ENCODE assay signal across 8 mouse cellular contexts in the genomic region with DNA sequence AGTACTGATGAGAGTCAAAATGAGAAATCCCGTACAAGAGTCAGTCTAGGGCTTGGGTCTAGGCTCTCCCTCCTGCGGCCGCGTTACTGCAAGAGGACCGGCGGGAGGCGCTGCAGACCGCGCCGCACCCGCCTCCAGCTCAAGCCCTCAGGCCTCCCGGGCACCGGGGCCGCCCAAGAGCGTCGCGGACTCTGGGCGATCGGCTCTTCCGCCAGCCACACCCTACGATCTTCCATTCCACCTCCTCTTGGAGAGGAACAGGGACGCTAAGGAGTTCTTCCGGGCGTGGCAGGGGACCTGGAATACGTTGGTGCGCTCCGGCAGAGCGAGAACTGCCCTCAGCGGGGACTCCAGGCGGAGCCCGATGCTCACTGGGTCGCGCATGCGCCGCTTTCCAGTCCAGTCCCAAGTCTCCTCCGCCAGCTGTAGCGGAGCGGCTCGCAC. TPM values are rescaled to one million over a fixed set of nuclear protein-coding genes. Genes with fewer than 3 reads are reported as not detected.
DNase-seq lines count a peak whose midpoint lies in the region; ATAC-seq and TF ChIP-seq lines count a peak whose summit lies in the region.

No protein-coding gene starts in this region.

- H3K27me3 ChIP-seq in embryonic facial prominence, embryonic 15.5 days, result no peaks in the 10 kb centered on the region
- peaks cover 7% of the 10 kb centered on the region for H3K27me3 ChIP-seq in heart, embryonic 11.5 days (ENCODE audit: control insufficient read depth, insufficient read depth, low read length)
- H3K27me3 ChIP-seq in kidney, embryonic 14.5 days (ENCODE audit: control insufficient read depth, insufficient read depth, low read length), result no peaks in the 10 kb centered on the region
- no peaks in the 10 kb centered on the region for H3K27me3 ChIP-seq in midbrain, embryonic 16.5 days (ENCODE audit: control insufficient read depth, insufficient read depth, low read depth, low read length)

- peak overlapping the region; percentile 64 for H3K9ac ChIP-seq in embryonic facial prominence, embryonic 15.5 days
- H3K9ac ChIP-seq in heart, embryonic 11.5 days (ENCODE audit: low read depth, low read length), result peak overlapping the region; percentile 83
- peak overlapping the region; percentile 74 for H3K9ac ChIP-seq in kidney, embryonic 14.5 days (ENCODE audit: low read depth, low read length)
- peak overlapping the region; percentile 80 for H3K9ac ChIP-seq in midbrain, embryonic 16.5 days (ENCODE audit: low read depth, low read length)

- no peak for TF ChIP-seq POLR2A in bone marrow macrophage, adult 2 months (IDR thresholded peaks at IDR 0.05; ENCODE audit: borderline replicate concordance, low read depth, low read length)

- H3K4me3 ChIP-seq in bone marrow macrophage, adult 2 months (ENCODE audit: insufficient read depth, low read length), result peak overlapping the region; percentile 84
- H3K4me3 ChIP-seq in embryonic facial prominence, embryonic 15.5 days (replicated peaks), result peak overlapping the region; percentile 61
- H3K4me3 ChIP-seq in heart, embryonic 11.5 days (ENCODE audit: low read depth, low read length), result peak overlapping the region; percentile 61
- H3K4me3 ChIP-seq in kidney, embryonic 14.5 days (ENCODE audit: low read length), result peak overlapping the region; percentile 59
- peak overlapping the region; percentile 65 for H3K4me3 ChIP-seq in midbrain, embryonic 16.5 days (ENCODE audit: low read depth, low read length)

- whole genome bisulfite sequencing in embryonic facial prominence, embryonic 15.5 days, result under 1% methylated on average over 39 of the region's 39 CpGs
- under 1% methylated on average over 39 of the region's 39 CpGs for WGBS in heart, embryonic 11.5 days (ENCODE audit: insufficient replicate concordance)
- under 1% methylated on average over 38 of the region's 39 CpGs for WGBS in kidney, embryonic 14.5 days
- WGBS in midbrain, embryonic 16.5 days, result under 1% methylated on average over 39 of the region's 39 CpGs

- peak; percentile 57 for TF ChIP-seq CTCF in bone marrow macrophage, adult 2 months (IDR thresholded peaks at IDR 0.05; ENCODE audit: low read depth, low read length)

- ATAC-seq in embryonic facial prominence, embryonic 15.5 days (ENCODE audit: insufficient number of reproducible peaks, low FRiP score, low TSS enrichment, low read depth), result peak; percentile 94
- peak; percentile 81 for ATAC-seq in heart, embryonic 11.5 days (replicated peaks; ENCODE audit: insufficient number of reproducible peaks, low FRiP score, low TSS enrichment)
- ATAC-seq in kidney, embryonic 14.5 days (ENCODE audit: low FRiP score, low TSS enrichment), result peak; percentile 97
- ATAC-seq in midbrain, embryonic 16.5 days, result peak; percentile 97

- H3K27ac ChIP-seq in bone marrow macrophage, adult 2 months (ENCODE audit: insufficient read depth, low read depth, low read length), result no peak overlapping the region
- H3K27ac ChIP-seq in embryonic facial prominence, embryonic 15.5 days (replicated peaks), result peak overlapping the region; percentile 82
- peak overlapping the region; percentile 35; the same call in 1 of the 2 replicates for H3K27ac ChIP-seq in heart, embryonic 11.5 days (ENCODE audit: low read depth, low read length)
- no peak overlapping the region for H3K27ac ChIP-seq in kidney, embryonic 14.5 days (ENCODE audit: low read depth, low read length)
- H3K27ac ChIP-seq in midbrain, embryonic 16.5 days (ENCODE audit: low read length), result peak overlapping the region; percentile 59

- peak overlapping the region; percentile 65 for H3K4me2 ChIP-seq in embryonic facial prominence, embryonic 15.5 days (replicated peaks)
- peak overlapping the region; percentile 77 for H3K4me2 ChIP-seq in heart, embryonic 11.5 days
- H3K4me2 ChIP-seq in kidney, embryonic 14.5 days (replicated peaks; ENCODE audit: low read depth, low read length), result peak overlapping the region; percentile 45
- H3K4me2 ChIP-seq in midbrain, embryonic 16.5 days (ENCODE audit: low read length), result peak overlapping the region; percentile 82

- H3K36me3 ChIP-seq in embryonic facial prominence, embryonic 15.5 days, result no peaks in the 10 kb centered on the region
- H3K36me3 ChIP-seq in heart, embryonic 11.5 days (ENCODE audit: control insufficient read depth, insufficient read depth, low read length), result no peaks in the 10 kb centered on the region
- no peaks in the 10 kb centered on the region for H3K36me3 ChIP-seq in kidney, embryonic 14.5 days (ENCODE audit: control insufficient read depth, insufficient read depth, low read length)
- no peaks in the 10 kb centered on the region for H3K36me3 ChIP-seq in midbrain, embryonic 16.5 days (ENCODE audit: control insufficient read depth, insufficient read depth, low read length)

- H3K4me1 ChIP-seq in bone marrow macrophage, adult 2 months (ENCODE audit: control insufficient read depth, insufficient read depth, low read length), result no peaks in the 10 kb centered on the region
- H3K4me1 ChIP-seq in embryonic facial prominence, embryonic 15.5 days, result peaks cover 11% of the 10 kb centered on the region; the same call in 1 of the 2 replicates
- no peaks in the 10 kb centered on the region for H3K4me1 ChIP-seq in heart, embryonic 11.5 days (ENCODE audit: control insufficient read depth, insufficient read depth, low read length)
- H3K4me1 ChIP-seq in kidney, embryonic 14.5 days (ENCODE audit: control insufficient read depth, insufficient read depth, low read length), result no peaks in the 10 kb centered on the region
- H3K4me1 ChIP-seq in midbrain, embryonic 16.5 days (ENCODE audit: control insufficient read depth, insufficient read depth, low read length), result no peaks in the 10 kb centered on the region

- DNase-seq in liver (peak; percentile 59), MN1 (ENCODE audit: low spot score) (no peak)
- peak; percentile 30 to 61 for DNase-seq in spleen, postnatal 10 days (ENCODE audit: low spot score in 2 of 2)

- no peaks in the 10 kb centered on the region for H3K9me3 ChIP-seq in embryonic facial prominence, embryonic 15.5 days (replicated peaks)
- H3K9me3 ChIP-seq in heart, embryonic 11.5 days (replicated peaks; ENCODE audit: control insufficient read depth, low read length), result no peaks in the 10 kb centered on the region
- no peaks in the 10 kb centered on the region for H3K9me3 ChIP-seq in kidney, embryonic 14.5 days (ENCODE audit: control insufficient read depth, low read length)
- H3K9me3 ChIP-seq in midbrain, embryonic 16.5 days (replicated peaks; ENCODE audit: control insufficient read depth, low read length, poor library complexity, severe bottlenecking), result no peaks in the 10 kb centered on the region

RNA-seq across cellular contexts. Expression of gene Klf4, which starts 17.5 kb away (rescaled TPM):
- polyA plus RNA-seq in bone marrow macrophage, adult 2 months (2012; ENCODE audit: insufficient read depth, insufficient read length, missing spikeins), result 9.7 and 10.3 TPM in 2 replicates
- polyA plus RNA-seq in embryonic facial prominence, embryonic 15.5 days (2015; fragmentation: Nextera tagmentation; extraction: Ambion mirVana), result 43.0 and 45.2 TPM in 2 replicates
- 3.3 and 4.0 TPM in 2 replicates for polyA plus RNA-seq in heart, embryonic 11.5 days (2014; fragmentation: Nextera tagmentation; extraction: Ambion mirVana)
- polyA plus RNA-seq in kidney, embryonic 14.5 days (2014; fragmentation: Nextera tagmentation; extraction: Ambion mirVana), result 3.8 and 3.9 TPM in 2 replicates
- 1.9 and 2.0 TPM in 2 replicates for polyA plus RNA-seq in midbrain, embryonic 16.5 days (2015; fragmentation: Nextera tagmentation; extraction: Ambion mirVana)

Comparison
In these comparisons a context has a peak if more than half of its experiments do, and no peak if none do; other contexts are left out.
1. H3K27ac ChIP-seq: peak in embryonic facial prominence, embryonic 15.5 days (single experiment), heart, embryonic 11.5 days (single experiment) and midbrain, embryonic 16.5 days (single experiment); none in bone marrow macrophage, adult 2 months (single experiment) and kidney, embryonic 14.5 days (single experiment).
2. Peak in every context shown above with its lines, with median percentiles within 50 percentile points of each other: H3K4me3 ChIP-seq, ATAC-seq, H3K4me2 ChIP-seq and H3K9ac ChIP-seq.